Mouse (Mus musculus) megakaryocyte, embryonic 14.5 days (primary cell): ENCODE measurements around the gene Ddx19a.
"Not testable (repeated sequence)": the region's sequence is repeated elsewhere in the genome, so short reads cannot be mapped to it uniquely, and the experiment has no call there.

Experiments used
- FLI1 ChIP-seq: IDR thresholded peaks from 2 replicates; pipeline ENCODE4 v1.6.1; 2012; ENCODE audit warnings: low read length, inconsistent platforms, mixed read lengths
- GATA1 ChIP-seq: IDR thresholded peaks from 3 replicates; pipeline ENCODE4 v1.6.1; 2012; ENCODE audit warnings: mixed read lengths, low read length, inconsistent platforms, borderline replicate concordance

- not testable (repeated sequence) for TF ChIP-seq GATA1, FLI1
Measured at GRCm38 (mm10) chr8:111010230-111010991, 12.8 kb upstream of the Ddx19a start.
